Mouse (Mus musculus) CD4-positive naive resting alpha-beta T cell, adult 57 days (primary cell): Measurements from ENCODE around the gene Tcerg1l. TPM values are rescaled to one million over a fixed set of nuclear protein-coding genes. Genes with fewer than 3 reads are reported as not detected.

Experiments
- total RNA-seq: library from RNA; stranded (reverse); gene quantifications from one replicate; pipeline ENCODE4 v1.2.4, GENCODE M21; 2023

Gene Tcerg1l
- not detected for total RNA-seq

DNA sequence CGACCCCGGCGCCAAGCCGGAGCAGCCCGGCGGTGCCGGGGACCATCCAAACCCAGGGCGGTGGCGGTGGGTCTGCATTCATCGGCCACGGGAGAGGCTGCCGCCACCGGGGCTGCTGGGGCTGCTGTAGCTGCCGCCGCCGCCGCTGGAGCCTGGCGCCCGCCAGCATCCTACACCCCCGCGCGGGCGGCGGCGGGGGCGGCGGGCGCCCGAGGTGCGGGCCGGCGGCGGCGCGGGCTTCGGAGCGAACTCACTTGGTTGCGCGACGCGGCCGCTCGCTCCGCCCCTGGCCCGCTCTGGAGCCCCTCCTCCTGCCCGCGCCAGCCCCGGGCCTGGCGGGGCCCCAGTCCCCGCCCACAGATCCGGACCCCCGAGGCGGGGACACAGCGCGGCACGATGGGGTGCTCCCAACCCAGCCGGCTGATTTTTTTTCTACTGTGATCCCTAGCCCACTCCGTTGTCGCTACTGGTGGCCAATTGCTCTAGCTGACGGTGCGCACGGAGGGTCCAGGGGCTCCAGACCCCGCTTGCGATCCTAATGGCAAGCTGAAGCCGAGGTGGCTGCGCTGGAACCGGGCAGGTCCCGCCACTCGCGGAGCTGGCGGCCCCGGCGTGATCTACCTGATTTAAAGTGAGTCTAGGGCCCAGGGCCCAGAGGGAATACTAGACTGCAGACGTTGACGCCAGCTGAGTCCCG, at the start of gene Tcerg1l:
Gene Tcerg1l (minus strand): TSS at position 246 of the 697 bp plus-strand sequence.

